Mouse (Mus musculus) forebrain, embryonic 16.5 days (tissue): Measurements from ENCODE around the gene Zfp316. TPM values are rescaled to one million over a fixed set of nuclear protein-coding genes. Genes with fewer than 3 reads are reported as not detected.

ENCODE experiments used
- ATAC-seq: fragments of 200-750 bp; cut with Nextera tagmentation; 2 replicates; pipeline ENCODE4 v1.8.0; 2017; ENCODE audit warnings: mild to moderate bottlenecking, moderate library complexity
- H3K27ac ChIP-seq: fragments of 300-500 bp; sonication (generic); 2 replicates; pipeline ENCODE4 v1.5.1; 2014; ENCODE audit warnings: low read length, control low read depth
- H3K27me3 ChIP-seq: fragments of 300-500 bp; sonication (generic); replicated peaks from 2 replicates; pipeline ENCODE4 v1.6.1; 2014; ENCODE audit warnings: low read length; ENCODE audit not compliant: control insufficient read depth, insufficient read depth
- H3K36me3 ChIP-seq: fragments of 300-500 bp; sonication (generic); 2 replicates; pipeline ENCODE4 v1.6.1; 2014; ENCODE audit not compliant: control insufficient read depth, insufficient read depth
- H3K4me1 ChIP-seq: fragments of 300-500 bp; sonication (generic); replicated peaks from 2 replicates; pipeline ENCODE4 v1.6.1; 2014; ENCODE audit warnings: low read length; ENCODE audit not compliant: control insufficient read depth, insufficient read depth
- H3K4me2 ChIP-seq: fragments of 300-500 bp; sonication (generic); 2 replicates; pipeline ENCODE4 v1.6.1; 2014; ENCODE audit warnings: mild to moderate bottlenecking, low read length, control low read depth
- H3K4me3 ChIP-seq: fragments of 300-500 bp; sonication (generic); replicated peaks from 2 replicates; pipeline ENCODE4 v1.5.1; 2014; ENCODE audit warnings: mild to moderate bottlenecking, low read length, control low read depth
- H3K9ac ChIP-seq: fragments of 300-500 bp; sonication (generic); replicated peaks from 2 replicates; pipeline ENCODE4 v1.6.1; 2014; ENCODE audit warnings: low read depth, low read length, control low read depth
- H3K9me3 ChIP-seq: fragments of 300-500 bp; sonication (generic); 2 replicates; pipeline ENCODE4 v1.6.1; 2016; ENCODE audit warnings: low read length; ENCODE audit not compliant: control insufficient read depth
- WGBS: fragments of 180-500 bp; shearing (Covaris S2); extraction: QIAGEN DNeasy Blood & Tissue Kit; methylation state at CpG from one replicate; pipeline ENCODE4 v1.1.7; 2014; 5-methylcytosine and 5-hydroxymethylcytosine counted together
- polyA plus RNA-seq: library from polyadenylated mRNA; unstranded; fragments of >200 nt; fragmentation: Nextera tagmentation; extraction: Ambion mirVana; gene quantifications from 2 replicates; pipeline ENCODE4 v1.2.1, GENCODE M21; 2015

The Zfp316 gene
- polyA plus RNA-seq, 1 experiment from 2014 or later, result 9.5 TPM

- Histone ChIP-seq H3K4me1 (peaks cover 12% of the 10 kb centered on the region), H3K4me2 (peak overlapping the region; percentile 62), H3K27me3 (peaks cover 43% of the 10 kb centered on the region), H3K36me3 (no peaks in the 10 kb centered on the region), H3K27ac (no peak overlapping the region), H3K9ac (peak overlapping the region; percentile 56), H3K9me3 (no peaks in the 10 kb centered on the region), H3K4me3 (peak overlapping the region; percentile 42)
- 2% methylated on average over 19 of the region's 19 CpGs for WGBS
- ATAC-seq, result no peak
These were observed 23.1 kb upstream of the Zfp316 start for GRCm38 (mm10) chr5:143292879-143293278.

GRCm38 (mm10) chr5:143289299-143289698, 19.5 kb upstream of the Zfp316 start:
- peaks cover 16% of the 10 kb centered on the region for H3K4me1 ChIP-seq
- H3K4me3 ChIP-seq, result no peak overlapping the region
- H3K36me3 ChIP-seq, result no peaks in the 10 kb centered on the region
- 72% methylated on average over 9 of the region's 9 CpGs for WGBS
- peaks cover 47% of the 10 kb centered on the region for H3K27me3 ChIP-seq
- no peak overlapping the region for H3K9ac ChIP-seq
- no peaks in the 10 kb centered on the region for H3K9me3 ChIP-seq
- no peak for ATAC-seq
- H3K4me2 ChIP-seq, result no peak overlapping the region
- no peak overlapping the region for H3K27ac ChIP-seq

- ATAC-seq, result no peak
- no peak overlapping the region for H3K4me3 ChIP-seq
- H3K4me1 ChIP-seq, result peaks cover 12% of the 10 kb centered on the region
- H3K9ac ChIP-seq, result no peak overlapping the region
- peaks cover 39% of the 10 kb centered on the region for H3K27me3 ChIP-seq
- H3K27ac ChIP-seq, result no peak overlapping the region
- 23% methylated on average over 9 of the region's 9 CpGs for WGBS
- no peak overlapping the region for H3K4me2 ChIP-seq
- no peaks in the 10 kb centered on the region for H3K9me3 ChIP-seq
- H3K36me3 ChIP-seq, result no peaks in the 10 kb centered on the region
These were observed 18.6 kb upstream of the Zfp316 start for GRCm38 (mm10) chr5:143288378-143288911.

GRCm38 (mm10) chr5:143287774-143288328, 18.0 kb upstream of the Zfp316 start:
- Histone ChIP-seq H3K27me3 (peaks cover 34% of the 10 kb centered on the region), H3K27ac (no peak overlapping the region), H3K4me2 (peak overlapping the region; percentile 36), H3K4me3 (peak overlapping the region; percentile 15; the same call in 1 of the 2 replicates), H3K9me3 (no peaks in the 10 kb centered on the region), H3K4me1 (peaks cover 7% of the 10 kb centered on the region), H3K9ac (0 out of 2 replicates have a peak overlapping the region, but pooled peaks have one; percentile 18), H3K36me3 (no peaks in the 10 kb centered on the region)
- ATAC-seq, result no peak
- WGBS, result 4% methylated on average over 47 of the region's 48 CpGs

- WGBS, result 39% methylated on average over 6 of the region's 6 CpGs
- peaks cover 24% of the 10 kb centered on the region for H3K27me3 ChIP-seq
- ATAC-seq, result no peak
These were observed 14.9 kb upstream of the Zfp316 start for GRCm38 (mm10) chr5:143284762-143285161.

GRCm38 (mm10) chr5:143279247-143279646, 9.4 kb upstream of the Zfp316 start:
- no peaks in the 10 kb centered on the region for H3K27me3 ChIP-seq
- no peak overlapping the region for H3K4me2 ChIP-seq
- 41% methylated on average over 10 of the region's 10 CpGs for WGBS
- H3K36me3 ChIP-seq, result no peaks in the 10 kb centered on the region
- H3K9me3 ChIP-seq, result no peaks in the 10 kb centered on the region
- no peak overlapping the region for H3K27ac ChIP-seq
- no peak overlapping the region for H3K9ac ChIP-seq
- H3K4me1 ChIP-seq, result no peaks in the 10 kb centered on the region
- H3K4me3 ChIP-seq, result no peak overlapping the region
- ATAC-seq, result no peak

More at GRCm38 (mm10) chr5:143284762-143285161, 14.9 kb upstream of the Zfp316 start:
- no peaks in the 10 kb centered on the region for H3K36me3 ChIP-seq
- H3K9me3 ChIP-seq, result no peaks in the 10 kb centered on the region
- no peak overlapping the region for H3K27ac ChIP-seq
- H3K9ac ChIP-seq, result no peak overlapping the region
- no peak overlapping the region for H3K4me3 ChIP-seq
- H3K4me1 ChIP-seq, result peaks cover 7% of the 10 kb centered on the region
- no peak overlapping the region for H3K4me2 ChIP-seq

- Histone ChIP-seq H3K27me3 (no peaks in the 10 kb centered on the region), H3K36me3 (no peaks in the 10 kb centered on the region), H3K27ac (no peak overlapping the region), H3K4me2 (no peak overlapping the region), H3K4me3 (no peak overlapping the region), H3K9me3 (no peaks in the 10 kb centered on the region), H3K9ac (no peak overlapping the region), H3K4me1 (peaks cover 7% of the 10 kb centered on the region)
- 44% methylated on average over 5 of the region's 5 CpGs for WGBS
- no peak for ATAC-seq
These were observed 5.9 kb upstream of the Zfp316 start for GRCm38 (mm10) chr5:143275761-143276160.

- Histone ChIP-seq H3K4me2 (no peak overlapping the region), H3K4me3 (no peak overlapping the region), H3K27ac (no peak overlapping the region), H3K9ac (no peak overlapping the region), H3K27me3 (no peaks in the 10 kb centered on the region), H3K36me3 (no peaks in the 10 kb centered on the region), H3K4me1 (peaks cover 25% of the 10 kb centered on the region), H3K9me3 (no peaks in the 10 kb centered on the region)
- WGBS, result 84% methylated on average over 16 of the region's 16 CpGs
- no peak for ATAC-seq
These were observed 2.9 kb upstream of the Zfp316 start for GRCm38 (mm10) chr5:143272540-143273330.

GRCm38 (mm10) chr5:143272108-143272507, 2.3 kb upstream of the Zfp316 start:
- no peak overlapping the region for H3K27ac ChIP-seq
- H3K27me3 ChIP-seq, result no peaks in the 10 kb centered on the region
- H3K4me3 ChIP-seq, result no peak overlapping the region
- H3K4me2 ChIP-seq, result no peak overlapping the region
- H3K9me3 ChIP-seq, result no peaks in the 10 kb centered on the region
- H3K4me1 ChIP-seq, result peaks cover 28% of the 10 kb centered on the region
- no peaks in the 10 kb centered on the region for H3K36me3 ChIP-seq
- WGBS, result 82% methylated on average over 3 of the region's 3 CpGs
- no peak overlapping the region for H3K9ac ChIP-seq
- ATAC-seq, result no peak
